Mouse (Mus musculus): ENCODE measurements around the gene Ccl9.

Gene Ccl9

GRCm38 (mm10) chr11:83578186-83578760, at the start of gene Ccl9:
Ccl9 (minus strand) TSS chr11:83578636.
- DNase-seq = no peak

- no peak for DNase-seq
Measured at GRCm38 (mm10) chr11:83623586-83623985, 45.1 kb upstream of the Ccl9 start.

GRCm38 (mm10) chr11:83619037-83619436, 40.6 kb upstream of the Ccl9 start:
- no peak for DNase-seq

- no peak for DNase-seq
Measured at GRCm38 (mm10) chr11:83618238-83618637, 39.8 kb upstream of the Ccl9 start.

GRCm38 (mm10) chr11:83616586-83616985, 38.1 kb upstream of the Ccl9 start:
- DNase-seq = no peak

- DNase-seq = no peak
Measured at GRCm38 (mm10) chr11:83610900-83611299, 32.5 kb upstream of the Ccl9 start.

- no peak for DNase-seq
Measured at GRCm38 (mm10) chr11:83606396-83606795, 28.0 kb upstream of the Ccl9 start.

- DNase-seq = no peak
Measured at GRCm38 (mm10) chr11:83605535-83605934, 27.1 kb upstream of the Ccl9 start.

GRCm38 (mm10) chr11:83604698-83605097, 26.3 kb upstream of the Ccl9 start:
- no peak for DNase-seq

GRCm38 (mm10) chr11:83603399-83603798, 25.0 kb upstream of the Ccl9 start:
- no peak for DNase-seq

GRCm38 (mm10) chr11:83600576-83600975, 22.1 kb upstream of the Ccl9 start:
- peak in 1 of 2 experiments; percentile 57 for DNase-seq

GRCm38 (mm10) chr11:83598991-83599390, 20.6 kb upstream of the Ccl9 start:
- no peak for DNase-seq

GRCm38 (mm10) chr11:83598207-83598837, 19.9 kb upstream of the Ccl9 start:
- no peak for DNase-seq

GRCm38 (mm10) chr11:83597796-83598195, 19.4 kb upstream of the Ccl9 start:
- no peak for DNase-seq

GRCm38 (mm10) chr11:83595669-83596455, 17.4 kb upstream of the Ccl9 start:
- DNase-seq = no peak

GRCm38 (mm10) chr11:83593453-83593852, 15.0 kb upstream of the Ccl9 start:
- no peak for DNase-seq

GRCm38 (mm10) chr11:83592853-83593252, 14.4 kb upstream of the Ccl9 start, which contains the start of gene Ccl6:
Ccl6 (minus strand) TSS chr11:83593087.
- DNase-seq = peak in 1 of 2 experiments; percentile 23

GRCm38 (mm10) chr11:83584232-83584631, 5.8 kb upstream of the Ccl9 start:
- no peak for DNase-seq

- DNase-seq = no peak
Measured at GRCm38 (mm10) chr11:83583450-83583754, 5.0 kb upstream of the Ccl9 start.

- peak in 1 of 2 experiments; percentile 41 for DNase-seq
Measured at GRCm38 (mm10) chr11:83582626-83583449, 4.4 kb upstream of the Ccl9 start.

GRCm38 (mm10) chr11:83581626-83582610, 3.5 kb upstream of the Ccl9 start:
- no peak for DNase-seq

GRCm38 (mm10) chr11:83580699-83581232, 2.3 kb upstream of the Ccl9 start:
- DNase-seq = no peak
